10 mouse cellular contexts compared by ENCODE assay signal in the genomic region with DNA sequence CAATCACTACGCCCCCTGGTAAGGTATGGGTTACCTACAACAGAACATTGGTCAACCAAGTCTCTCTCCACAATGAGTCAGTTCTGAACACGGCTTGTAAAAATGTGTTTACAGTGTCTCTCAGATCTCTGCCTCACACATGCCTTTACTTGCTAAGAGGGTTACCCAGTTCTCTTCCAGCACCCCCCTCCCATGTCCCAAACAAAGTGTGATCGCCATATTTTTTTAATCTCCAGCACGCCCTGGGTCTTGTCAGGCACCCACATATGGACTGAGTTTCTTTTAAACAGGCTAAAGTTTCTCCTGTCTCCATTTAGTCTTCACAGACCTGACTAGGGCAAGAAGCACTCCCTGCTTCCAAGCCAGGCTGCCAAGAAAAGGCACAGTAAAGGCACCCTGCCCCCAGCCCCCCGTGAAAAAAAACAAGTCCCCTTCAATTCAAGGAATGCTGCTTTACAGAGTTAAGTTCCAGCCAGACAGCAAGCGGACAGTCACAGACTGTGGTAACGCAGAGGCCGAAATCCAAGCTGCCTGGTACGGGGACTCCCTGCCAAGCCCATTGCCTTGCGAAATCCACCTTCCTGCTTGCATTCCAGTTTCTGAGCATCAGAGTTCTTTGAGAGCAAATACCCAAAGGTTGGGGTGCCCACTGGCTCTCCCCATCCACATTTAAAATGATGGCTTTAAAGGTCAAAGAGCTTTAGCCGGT.
DNase-seq lines count a peak whose midpoint lies in the region; ATAC-seq and TF ChIP-seq lines count a peak whose summit lies in the region.
"Had no signal": no experiment of that assay in that cellular context is flagged by ENCODE, and none has a peak within 500 bp of the region (broad histone marks: within the 10 kb centered on the region; RNA-seq: fewer than 3 reads in every experiment).

No protein-coding gene starts in this region.

- H3K27me3 ChIP-seq in liver, postnatal 0 days (ENCODE audit: insufficient read depth, low read length) = no peaks in the 10 kb centered on the region
- H3K27me3 ChIP-seq: liver, embryonic 15.5 days had no signal

- peak; percentile 75 for DNase-seq in adrenal gland, postnatal 10 days
- no peak for DNase-seq in adrenal gland, postnatal 4 days (ENCODE audit: low spot score in 2 of 2)
- no peak for DNase-seq in layer of hippocampus, adult 2 months (ENCODE audit: low spot score in 2 of 2)
- no peak for DNase-seq in layer of hippocampus, postnatal 36 days
- DNase-seq in liver, postnatal 0 days = peak; percentile 44
- peak; percentile 72 for DNase-seq in urinary bladder, postnatal 14 days (ENCODE audit: low spot score)
- no peak for DNase-seq in thymus, postnatal 0 days (ENCODE audit: low spot score)
- DNase-seq in thymus, adult 18-20 months = no peak
- DNase-seq: thymus, postnatal 14 days had no signal

- H3K4me1 ChIP-seq in liver, postnatal 0 days (ENCODE audit: insufficient read depth) = no peaks in the 10 kb centered on the region

- H3K9me3 ChIP-seq in liver, postnatal 0 days (ENCODE audit: low read length) = no peaks in the 10 kb centered on the region
- H3K9me3 ChIP-seq: liver, embryonic 15.5 days had no signal

- no peak overlapping the region for H3K9ac ChIP-seq in liver, postnatal 0 days (replicated peaks)
- H3K9ac ChIP-seq: liver, embryonic 15.5 days had no signal

- no peak for TF ChIP-seq CTCF in layer of hippocampus, adult 2 months (conservative IDR thresholded peaks at IDR 0.05)
- no peak for TF ChIP-seq CTCF in liver, postnatal 0 days (IDR thresholded peaks at IDR 0.05; ENCODE audit: low read depth)

- H3K36me3 ChIP-seq in liver, postnatal 0 days (replicated peaks; ENCODE audit: insufficient read depth, low read length) = no peaks in the 10 kb centered on the region
- H3K36me3 ChIP-seq: liver, embryonic 15.5 days had no signal

- WGBS in liver, postnatal 0 days (ENCODE audit: insufficient replicate concordance) = 53% methylated on average over 11 of the region's 11 CpGs

- ATAC-seq in liver, postnatal 0 days = peak; percentile 50

- peak overlapping the region; percentile 22; the same call in 1 of the 2 replicates for H3K4me3 ChIP-seq in layer of hippocampus, adult 2 months
- no peak overlapping the region for H3K4me3 ChIP-seq in liver, postnatal 0 days (ENCODE audit: low read depth, low read length)
- H3K4me3 ChIP-seq: liver, embryonic 15.5 days had no signal

- TF ChIP-seq EP300 in liver, postnatal 0 days (IDR thresholded peaks at IDR 0.05; ENCODE audit: low read depth) = no peak

- no peak overlapping the region for H3K27ac ChIP-seq in layer of hippocampus, adult 2 months
- H3K27ac ChIP-seq in liver, postnatal 0 days (ENCODE audit: low read depth) = no peak overlapping the region
- H3K27ac ChIP-seq: liver, embryonic 15.5 days had no signal

- H3K4me2 ChIP-seq in liver, postnatal 0 days (ENCODE audit: low read depth, low read length) = no peak overlapping the region
- H3K4me2 ChIP-seq: liver, embryonic 15.5 days had no signal

Comparison
In these comparisons a context has a peak if more than half of its experiments do, and no peak if none do; other contexts are left out.
1. DNase-seq: peak in adrenal gland, postnatal 10 days (single experiment), liver, postnatal 0 days (single experiment) and urinary bladder, postnatal 14 days (single experiment); none in adrenal gland, postnatal 4 days (0 of 2), layer of hippocampus, adult 2 months (0 of 2), layer of hippocampus, postnatal 36 days (0 of 2), thymus, postnatal 0 days (single experiment) and thymus, adult 18-20 months (0 of 2).